Mouse (Mus musculus): ENCODE data around the gene Apod. TPM values are rescaled to one million over a fixed set of nuclear protein-coding genes. Genes with fewer than 3 reads are reported as not detected.
"Not testable (repeated sequence)": the region's sequence is repeated elsewhere in the genome, so short reads cannot be mapped to it uniquely, and the experiment has no call there.

Gene Apod
- polyA plus RNA-seq, 1 experiment from 2014 or later = 0.38 TPM

GRCm38 (mm10) chr16:31347581-31347980 is 33.0 kb upstream of the Apod start:
- Histone ChIP-seq H3K9me3 (ENCODE audit: control insufficient read depth, low read length) (no peaks in the 10 kb centered on the region), H3K4me2 (ENCODE audit: low read depth, low read length) (peak overlapping the region; percentile 46), H3K36me3 (ENCODE audit: control insufficient read depth, insufficient read depth, low read length) (no peaks in the 10 kb centered on the region), H3K4me1 (replicated peaks; ENCODE audit: control insufficient read depth, insufficient read depth, low read length) (0 out of 2 replicates have a peak, but pooled peaks cover 2% of the 10 kb centered on the region), H3K9ac (ENCODE audit: low read length) (peak overlapping the region; percentile 56), H3K27ac (ENCODE audit: low read length) (no peak overlapping the region), H3K27me3 (ENCODE audit: control insufficient read depth, insufficient read depth, low read depth, low read length) (no peaks in the 10 kb centered on the region), H3K4me3 (ENCODE audit: low read length) (peak overlapping the region; percentile 24; the same call in 1 of the 2 replicates)
- peak; percentile 89 for ATAC-seq (ENCODE audit: low read depth)
- WGBS = 10% methylated on average over 14 of the region's 14 CpGs

GRCm38 (mm10) chr16:31342966-31343365 is 28.4 kb upstream of the Apod start:
- Histone ChIP-seq H3K27ac (ENCODE audit: low read length) (no peak overlapping the region), H3K36me3 (ENCODE audit: control insufficient read depth, insufficient read depth, low read length) (no peaks in the 10 kb centered on the region), H3K9me3 (ENCODE audit: control insufficient read depth, low read length) (no peaks in the 10 kb centered on the region), H3K27me3 (ENCODE audit: control insufficient read depth, insufficient read depth, low read depth, low read length) (no peaks in the 10 kb centered on the region), H3K4me3 (ENCODE audit: low read length) (no peak overlapping the region), H3K4me2 (ENCODE audit: low read depth, low read length) (no peak overlapping the region), H3K4me1 (replicated peaks; ENCODE audit: control insufficient read depth, insufficient read depth, low read length) (0 out of 2 replicates have a peak, but pooled peaks cover 2% of the 10 kb centered on the region), H3K9ac (ENCODE audit: low read length) (no peak overlapping the region)
- no peak for ATAC-seq (ENCODE audit: low read depth)
- 49% methylated on average over 2 of the region's 2 CpGs for WGBS

- no peaks in the 10 kb centered on the region for H3K27me3 ChIP-seq (ENCODE audit: control insufficient read depth, insufficient read depth, low read depth, low read length)
- 37% methylated on average over 5 of the region's 5 CpGs for WGBS
- H3K27ac ChIP-seq (ENCODE audit: low read length) = no peak overlapping the region
- no peaks in the 10 kb centered on the region for H3K36me3 ChIP-seq (ENCODE audit: control insufficient read depth, insufficient read depth, low read length)
- 0 out of 2 replicates have a peak, but pooled peaks cover 2% of the 10 kb centered on the region for H3K4me1 ChIP-seq (replicated peaks; ENCODE audit: control insufficient read depth, insufficient read depth, low read length)
- no peak overlapping the region for H3K4me3 ChIP-seq (ENCODE audit: low read length)
- H3K4me2 ChIP-seq (ENCODE audit: low read depth, low read length) = no peak overlapping the region
- no peak for ATAC-seq (ENCODE audit: low read depth)
- H3K9me3 ChIP-seq (ENCODE audit: control insufficient read depth, low read length) = no peaks in the 10 kb centered on the region
- H3K9ac ChIP-seq (ENCODE audit: low read length) = no peak overlapping the region
These were observed 27.9 kb upstream of the Apod start for GRCm38 (mm10) chr16:31342556-31342955.

- ATAC-seq (ENCODE audit: low read depth) = no peak
- Histone ChIP-seq H3K27ac (ENCODE audit: low read length) (no peak overlapping the region), H3K9ac (ENCODE audit: low read length) (no peak overlapping the region), H3K9me3 (ENCODE audit: control insufficient read depth, low read length) (no peaks in the 10 kb centered on the region), H3K36me3 (ENCODE audit: control insufficient read depth, insufficient read depth, low read length) (no peaks in the 10 kb centered on the region), H3K27me3 (ENCODE audit: control insufficient read depth, insufficient read depth, low read depth, low read length) (no peaks in the 10 kb centered on the region), H3K4me3 (ENCODE audit: low read length) (no peak overlapping the region), H3K4me2 (ENCODE audit: low read depth, low read length) (no peak overlapping the region), H3K4me1 (replicated peaks; ENCODE audit: control insufficient read depth, insufficient read depth, low read length) (no peaks in the 10 kb centered on the region)
- WGBS = 15% methylated on average over 5 of the region's 5 CpGs
These were observed 24.7 kb upstream of the Apod start for GRCm38 (mm10) chr16:31339332-31339731.

GRCm38 (mm10) chr16:31337956-31338355 is 23.3 kb upstream of the Apod start:
- H3K4me2 ChIP-seq (ENCODE audit: low read depth, low read length) = no peak overlapping the region
- WGBS = 23% methylated on average over 3 of the region's 3 CpGs
- H3K4me3 ChIP-seq (ENCODE audit: low read length) = no peak overlapping the region
- ATAC-seq (ENCODE audit: low read depth) = no peak
- H3K9me3 ChIP-seq (ENCODE audit: control insufficient read depth, low read length) = no peaks in the 10 kb centered on the region
- no peak overlapping the region for H3K27ac ChIP-seq (ENCODE audit: low read length)
- H3K27me3 ChIP-seq (ENCODE audit: control insufficient read depth, insufficient read depth, low read depth, low read length) = no peaks in the 10 kb centered on the region
- H3K4me1 ChIP-seq (replicated peaks; ENCODE audit: control insufficient read depth, insufficient read depth, low read length) = no peaks in the 10 kb centered on the region
- no peak overlapping the region for H3K9ac ChIP-seq (ENCODE audit: low read length)
- H3K36me3 ChIP-seq (ENCODE audit: control insufficient read depth, insufficient read depth, low read length) = no peaks in the 10 kb centered on the region

- no peak overlapping the region for H3K9ac ChIP-seq (ENCODE audit: low read length)
- ATAC-seq (ENCODE audit: low read depth) = no peak
- 0 out of 2 replicates have a peak, but pooled peaks cover under 1% of the 10 kb centered on the region for H3K4me1 ChIP-seq (replicated peaks; ENCODE audit: control insufficient read depth, insufficient read depth, low read length)
- no peaks in the 10 kb centered on the region for H3K36me3 ChIP-seq (ENCODE audit: control insufficient read depth, insufficient read depth, low read length)
- 37% methylated on average over 5 of the region's 5 CpGs for WGBS
- H3K4me2 ChIP-seq (ENCODE audit: low read depth, low read length) = no peak overlapping the region
- no peak overlapping the region for H3K4me3 ChIP-seq (ENCODE audit: low read length)
- no peaks in the 10 kb centered on the region for H3K27me3 ChIP-seq (ENCODE audit: control insufficient read depth, insufficient read depth, low read depth, low read length)
- H3K27ac ChIP-seq (ENCODE audit: low read length) = no peak overlapping the region
- H3K9me3 ChIP-seq (ENCODE audit: control insufficient read depth, low read length) = no peaks in the 10 kb centered on the region
These were observed 20.2 kb upstream of the Apod start for GRCm38 (mm10) chr16:31334796-31335195.

GRCm38 (mm10) chr16:31332586-31332985 is 18.0 kb upstream of the Apod start:
- H3K4me1 ChIP-seq (replicated peaks; ENCODE audit: control insufficient read depth, insufficient read depth, low read length) = peaks cover 4% of the 10 kb centered on the region; the same call in 1 of the 2 replicates
- no peak overlapping the region for H3K4me3 ChIP-seq (ENCODE audit: low read length)
- H3K36me3 ChIP-seq (ENCODE audit: control insufficient read depth, insufficient read depth, low read length) = no peaks in the 10 kb centered on the region
- H3K27me3 ChIP-seq (ENCODE audit: control insufficient read depth, insufficient read depth, low read depth, low read length) = no peaks in the 10 kb centered on the region
- H3K27ac ChIP-seq (ENCODE audit: low read length) = no peak overlapping the region
- ATAC-seq (ENCODE audit: low read depth) = no peak
- no peak overlapping the region for H3K9ac ChIP-seq (ENCODE audit: low read length)
- no peaks in the 10 kb centered on the region for H3K9me3 ChIP-seq (ENCODE audit: control insufficient read depth, low read length)
- H3K4me2 ChIP-seq (ENCODE audit: low read depth, low read length) = no peak overlapping the region

GRCm38 (mm10) chr16:31330970-31331369 is 16.4 kb upstream of the Apod start:
- not testable (repeated sequence) for H3K4me2 ChIP-seq (ENCODE audit: low read depth, low read length); H3K27ac ChIP-seq (ENCODE audit: low read length); H3K4me3 ChIP-seq (ENCODE audit: low read length); H3K9ac ChIP-seq (ENCODE audit: low read length); H3K27me3 ChIP-seq (ENCODE audit: control insufficient read depth, insufficient read depth, low read depth, low read length); H3K36me3 ChIP-seq (ENCODE audit: control insufficient read depth, insufficient read depth, low read length); H3K9me3 ChIP-seq (ENCODE audit: control insufficient read depth, low read length)
- WGBS = 73% methylated on average over 6 of the region's 6 CpGs
- peaks cover 12% of the 10 kb centered on the region for H3K4me1 ChIP-seq (replicated peaks; ENCODE audit: control insufficient read depth, insufficient read depth, low read length)
- peak; percentile 65 for ATAC-seq (ENCODE audit: low read depth)

- no peak overlapping the region for H3K4me2 ChIP-seq (ENCODE audit: low read depth, low read length)
- H3K9me3 ChIP-seq (ENCODE audit: control insufficient read depth, low read length) = no peaks in the 10 kb centered on the region
- no peak overlapping the region for H3K27ac ChIP-seq (ENCODE audit: low read length)
- peaks cover 13% of the 10 kb centered on the region for H3K4me1 ChIP-seq (replicated peaks; ENCODE audit: control insufficient read depth, insufficient read depth, low read length)
- no peak overlapping the region for H3K9ac ChIP-seq (ENCODE audit: low read length)
- WGBS = 57% methylated on average over 2 of the region's 2 CpGs
- no peaks in the 10 kb centered on the region for H3K27me3 ChIP-seq (ENCODE audit: control insufficient read depth, insufficient read depth, low read depth, low read length)
- no peaks in the 10 kb centered on the region for H3K36me3 ChIP-seq (ENCODE audit: control insufficient read depth, insufficient read depth, low read length)
- H3K4me3 ChIP-seq (ENCODE audit: low read length) = no peak overlapping the region
- ATAC-seq (ENCODE audit: low read depth) = peak; percentile 24
These were observed 15.1 kb upstream of the Apod start for GRCm38 (mm10) chr16:31329668-31330067.

- no peak overlapping the region for H3K4me2 ChIP-seq (ENCODE audit: low read depth, low read length)
- no peaks in the 10 kb centered on the region for H3K36me3 ChIP-seq (ENCODE audit: control insufficient read depth, insufficient read depth, low read length)
- H3K9ac ChIP-seq (ENCODE audit: low read length) = no peak overlapping the region
- H3K4me1 ChIP-seq (replicated peaks; ENCODE audit: control insufficient read depth, insufficient read depth, low read length) = peaks cover 13% of the 10 kb centered on the region
- 88% methylated on average over 2 of the region's 2 CpGs for WGBS
- ATAC-seq (ENCODE audit: low read depth) = no peak
- peak overlapping the region; percentile 70 for H3K27ac ChIP-seq (ENCODE audit: low read length)
- H3K27me3 ChIP-seq (ENCODE audit: control insufficient read depth, insufficient read depth, low read depth, low read length) = no peaks in the 10 kb centered on the region
- no peaks in the 10 kb centered on the region for H3K9me3 ChIP-seq (ENCODE audit: control insufficient read depth, low read length)
- H3K4me3 ChIP-seq (ENCODE audit: low read length) = no peak overlapping the region
These were observed 13.3 kb upstream of the Apod start for GRCm38 (mm10) chr16:31327891-31328290.

Measured in lung, embryonic 16.5 days (tissue).